Comparison of ENCODE assay signal across 8 mouse cellular contexts in genomic region chr5:23844531-23844841, GRCm38 (mm10). TPM values are rescaled to one million over a fixed set of nuclear protein-coding genes. Genes with fewer than 3 reads are reported as not detected.
DNase-seq lines count a peak whose midpoint lies in the region; ATAC-seq lines count a peak whose summit lies in the region.

No protein-coding gene starts in this region.

- peak overlapping the region; percentile 72; the same call in 1 of the 2 replicates for H3K9ac ChIP-seq in kidney, embryonic 14.5 days (ENCODE audit: low read depth, low read length)

- H3K27ac ChIP-seq in kidney, embryonic 14.5 days (ENCODE audit: low read depth, low read length): peak overlapping the region; percentile 83

- intact Hi-C loops in left cerebral cortex, postnatal 10 days (cut with DNase I): no loop called here
- intact Hi-C loops in left cerebral cortex, postnatal 36 days (cut with DNase I): no loop called here
- intact Hi-C loops in gastrocnemius, postnatal 14 days (cut with DNase I; ENCODE audit: low total_unique reads): no loop called here

- H3K27me3 ChIP-seq in kidney, embryonic 14.5 days (ENCODE audit: control insufficient read depth, insufficient read depth, low read length): no peaks in the 10 kb centered on the region

- peaks cover 11% of the 10 kb centered on the region; the same call in 1 of the 2 replicates for H3K4me1 ChIP-seq in kidney, embryonic 14.5 days (ENCODE audit: control insufficient read depth, insufficient read depth, low read length)

- H3K36me3 ChIP-seq in kidney, embryonic 14.5 days (ENCODE audit: control insufficient read depth, insufficient read depth, low read length): peaks cover 8% of the 10 kb centered on the region; the same call in 1 of the 2 replicates

- H3K9me3 ChIP-seq in kidney, embryonic 14.5 days (ENCODE audit: control insufficient read depth, low read length): no peaks in the 10 kb centered on the region

- DNase-seq in left cerebral cortex, postnatal 10 days (ENCODE audit: extremely low spot score in 1 of 2, low spot score in 2 of 2): peak; percentile 44 to 74
- DNase-seq in left cerebral cortex, postnatal 36 days (ENCODE audit: low spot score in 2 of 2): no peak
- DNase-seq in cerebellum, adult 8-10 months: peak; percentile 55
- DNase-seq in gastrocnemius, postnatal 14 days: peak; percentile 33
- peak; percentile 56 for DNase-seq in lung, postnatal 14 days
- DNase-seq in testis, postnatal 10 days (ENCODE audit: low spot score): peak; percentile 75
- DNase-seq in thymus, postnatal 4 days: no peak

- WGBS in kidney, embryonic 14.5 days: 21% methylated on average over 7 of the region's 7 CpGs

- peak overlapping the region; percentile 57 for H3K4me3 ChIP-seq in kidney, embryonic 14.5 days (ENCODE audit: low read length)

- peak; percentile 19 for ATAC-seq in kidney, embryonic 14.5 days (ENCODE audit: low FRiP score, low TSS enrichment)

- H3K4me2 ChIP-seq in kidney, embryonic 14.5 days (replicated peaks; ENCODE audit: low read depth, low read length): peak overlapping the region; percentile 40

RNA-seq across cellular contexts. Expression of gene Tomm7, which starts 0.5 kb away (rescaled TPM):
- 10 to 100 TPM; 73.7 to 74.5 TPM for total RNA-seq in left cerebral cortex, postnatal 10 days (2021)
- 10 to 100 TPM; 77.6 to 86.2 TPM for total RNA-seq in left cerebral cortex, postnatal 36 days (2021)
- total RNA-seq in gastrocnemius, postnatal 14 days (2021): 10 to 100 TPM; 48.3 to 51.0 TPM
- polyA plus RNA-seq in kidney, embryonic 14.5 days (2014; fragmentation: Nextera tagmentation; extraction: Ambion mirVana): 124 and 197 TPM in 2 replicates

RNA-seq across cellular contexts. Expression of gene Rint1, which starts 57.0 kb away (rescaled TPM):
- 10 to 100 TPM; 22.1 to 22.6 TPM for total RNA-seq in left cerebral cortex, postnatal 10 days (2021)
- 10 to 100 TPM; 17.8 to 22.3 TPM for total RNA-seq in left cerebral cortex, postnatal 36 days (2021)
- total RNA-seq in gastrocnemius, postnatal 14 days (2021): 1 to 10 TPM; 7.1 to 8.0 TPM
- polyA plus RNA-seq in kidney, embryonic 14.5 days (2014; fragmentation: Nextera tagmentation; extraction: Ambion mirVana): 32.4 and 39.1 TPM in 2 replicates

Comparison
In these comparisons a context has a peak if more than half of its experiments do, and no peak if none do; other contexts are left out.
1. DNase-seq: peak in left cerebral cortex, postnatal 10 days (2 of 2), cerebellum, adult 8-10 months (single experiment), gastrocnemius, postnatal 14 days (single experiment), lung, postnatal 14 days (single experiment) and testis, postnatal 10 days (single experiment); none in left cerebral cortex, postnatal 36 days (0 of 2) and thymus, postnatal 4 days (single experiment).